9 mouse cellular contexts compared by ENCODE assay signal in the genomic region with DNA sequence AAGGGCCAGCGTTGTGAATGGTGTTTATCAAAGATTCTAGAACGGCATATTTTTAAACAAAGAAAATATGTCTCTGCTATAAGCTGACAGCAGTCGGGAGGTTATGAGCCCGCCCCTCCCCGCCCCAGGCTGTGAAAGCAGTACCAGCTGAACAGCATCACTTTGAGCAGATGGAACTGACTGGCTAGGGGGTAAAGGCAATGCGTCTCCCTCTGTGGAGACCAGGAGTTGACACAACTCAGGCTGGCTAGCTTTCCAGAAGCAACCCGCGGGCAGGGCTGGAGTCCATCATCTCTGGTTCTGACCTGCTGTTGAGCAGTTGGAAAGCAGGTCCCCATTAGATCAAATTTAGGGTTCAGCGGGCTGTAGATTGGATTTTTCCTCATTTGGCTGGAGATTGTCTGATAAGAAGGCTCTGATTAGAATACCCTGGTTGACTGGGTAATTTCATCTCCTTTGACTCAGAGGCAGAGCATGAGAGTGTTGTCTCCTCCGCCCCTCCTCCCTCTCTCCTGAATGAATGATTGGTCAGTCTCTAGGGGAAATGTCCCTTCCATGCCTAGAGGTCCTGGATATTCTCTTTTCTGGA.
DNase-seq lines count a peak whose midpoint lies in the region; ATAC-seq and TF ChIP-seq lines count a peak whose summit lies in the region.
"Had no signal": no experiment of that assay in that cellular context is flagged by ENCODE, and none has a peak within 500 bp of the region (broad histone marks: within the 10 kb centered on the region; RNA-seq: fewer than 3 reads in every experiment).

No protein-coding gene starts in this region.

- no peaks in the 10 kb centered on the region for H3K36me3 ChIP-seq in lung, postnatal 0 days (ENCODE audit: insufficient read depth, low read length)
- 0 out of 2 replicates have a peak, but pooled peaks cover 2% of the 10 kb centered on the region for H3K36me3 ChIP-seq in hindbrain, embryonic 14.5 days (replicated peaks; ENCODE audit: control insufficient read depth, insufficient read depth)
- no peaks in the 10 kb centered on the region for H3K36me3 ChIP-seq in stomach, embryonic 16.5 days (ENCODE audit: control insufficient read depth, insufficient read depth, low read length)

- 66% methylated on average over 10 of the region's 10 CpGs for WGBS in lung, postnatal 0 days
- WGBS in hindbrain, embryonic 14.5 days: 44% methylated on average over 10 of the region's 10 CpGs
- 37% methylated on average over 10 of the region's 10 CpGs for WGBS in stomach, embryonic 16.5 days

- H3K9ac ChIP-seq in lung, postnatal 0 days (replicated peaks; ENCODE audit: low read depth): no peak overlapping the region
- H3K9ac ChIP-seq in hindbrain, embryonic 14.5 days: 0 out of 2 replicates have a peak overlapping the region, but pooled peaks have one; percentile 17
- H3K9ac ChIP-seq in stomach, embryonic 16.5 days (ENCODE audit: low read length): no peak overlapping the region

- H3K4me1 ChIP-seq in lung, postnatal 0 days (ENCODE audit: insufficient read depth, low read depth, low read length): no peaks in the 10 kb centered on the region
- H3K4me1 ChIP-seq in hindbrain, embryonic 14.5 days (replicated peaks; ENCODE audit: control insufficient read depth, insufficient read depth, low read length): peaks cover 30% of the 10 kb centered on the region
- peaks cover 10% of the 10 kb centered on the region for H3K4me1 ChIP-seq in stomach, embryonic 16.5 days (ENCODE audit: control insufficient read depth, insufficient read depth, low read length)

- no peak overlapping the region for H3K27ac ChIP-seq in lung, postnatal 0 days (ENCODE audit: low read length)
- H3K27ac ChIP-seq in hindbrain, embryonic 14.5 days: peak overlapping the region; percentile 62
- H3K27ac ChIP-seq in stomach, embryonic 16.5 days (ENCODE audit: low read length): peak overlapping the region; percentile 68

- no peak overlapping the region for H3K4me3 ChIP-seq in lung, postnatal 0 days (ENCODE audit: low read depth, low read length)
- H3K4me3 ChIP-seq in hindbrain, embryonic 14.5 days (replicated peaks; ENCODE audit: low read length): no peak overlapping the region
- H3K4me3 ChIP-seq in stomach, embryonic 16.5 days (replicated peaks; ENCODE audit: low read length): no peak overlapping the region

- TF ChIP-seq CTCF in lung, postnatal 0 days (IDR thresholded peaks at IDR 0.05): no peak

- H3K27me3 ChIP-seq in lung, postnatal 0 days (replicated peaks; ENCODE audit: insufficient read depth, low read length): no peaks in the 10 kb centered on the region
- no peaks in the 10 kb centered on the region for H3K27me3 ChIP-seq in hindbrain, embryonic 14.5 days (ENCODE audit: control insufficient read depth, insufficient read depth, low read length)
- H3K27me3 ChIP-seq in stomach, embryonic 16.5 days (ENCODE audit: control insufficient read depth, insufficient read depth, low read length): no peaks in the 10 kb centered on the region

- no peaks in the 10 kb centered on the region; the same call in 1 of the 2 replicates for H3K9me3 ChIP-seq in lung, postnatal 0 days (ENCODE audit: low read length)
- no peaks in the 10 kb centered on the region for H3K9me3 ChIP-seq in hindbrain, embryonic 14.5 days (ENCODE audit: control insufficient read depth, low read length)
- no peaks in the 10 kb centered on the region for H3K9me3 ChIP-seq in stomach, embryonic 16.5 days (replicated peaks; ENCODE audit: control insufficient read depth, low read length)

- no peak for ATAC-seq in lung, postnatal 0 days
- ATAC-seq in hindbrain, embryonic 14.5 days (ENCODE audit: low FRiP score): peak; percentile 53; the same call in 1 of the 2 replicates
- ATAC-seq in stomach, embryonic 16.5 days (ENCODE audit: insufficient read depth, low FRiP score): peak; percentile 56; the same call in 1 of the 2 replicates
- no peak for ATAC-seq in CD4-positive, CD25-positive, alpha-beta regulatory T cell, adult 4 months

- peak; percentile 47 for DNase-seq in adrenal gland, postnatal 14 days
- no peak for DNase-seq in adrenal gland, postnatal 25 days
- peak; percentile 9 for DNase-seq in lung, postnatal 10 days
- no peak for DNase-seq in lung, postnatal 0 days (ENCODE audit: low spot score)
- no peak for DNase-seq in hindbrain, embryonic 14.5 days (ENCODE audit: low spot score)
- DNase-seq in right cerebral cortex, postnatal 25 days: no peak
- DNase-seq: gastrocnemius, postnatal 25 days had no signal

- TF ChIP-seq EP300 in lung, postnatal 0 days (IDR thresholded peaks at IDR 0.05): no peak

- H3K4me2 ChIP-seq in lung, postnatal 0 days (replicated peaks; ENCODE audit: low read depth, low read length): no peak overlapping the region
- no peak overlapping the region for H3K4me2 ChIP-seq in hindbrain, embryonic 14.5 days (replicated peaks)
- H3K4me2 ChIP-seq in stomach, embryonic 16.5 days (ENCODE audit: low read depth, low read length): no peak overlapping the region

Comparison
In these comparisons a context has a peak if more than half of its experiments do, and no peak if none do; other contexts are left out.
1. DNase-seq: peak in adrenal gland, postnatal 14 days (single experiment) and lung, postnatal 10 days (single experiment); none in adrenal gland, postnatal 25 days (single experiment), lung, postnatal 0 days (single experiment), hindbrain, embryonic 14.5 days (single experiment) and right cerebral cortex, postnatal 25 days (single experiment).
2. ATAC-seq: peak in hindbrain, embryonic 14.5 days (single experiment) and stomach, embryonic 16.5 days (single experiment); none in lung, postnatal 0 days (single experiment) and CD4-positive, CD25-positive, alpha-beta regulatory T cell, adult 4 months (single experiment).